Mouse (Mus musculus): ENCODE measurements around the gene Lasp1. TPM values are rescaled to one million over a fixed set of nuclear protein-coding genes. Genes with fewer than 3 reads are reported as not detected.
A peak's percentile ranks its signal among the peaks of the same experiment; 100 is the strongest.

Lasp1 gene
- polyA plus RNA-seq, 1 experiment: 69.4 TPM

GRCm38 (mm10) chr11:97771410-97771809 lies 27.4 kb upstream of the Lasp1 start:
- no peak overlapping the region for H3K27ac ChIP-seq (ENCODE audit: insufficient read depth, low read length)
- H3K4me3 ChIP-seq (ENCODE audit: extremely low read depth, insufficient read depth, insufficient read length): no peak overlapping the region
- WGBS: 77% methylated on average over 14 of the region's 14 CpGs
- H3K36me3 ChIP-seq (ENCODE audit: control insufficient read depth, insufficient read depth, low read length): 0 out of 2 replicates have a peak, but pooled peaks cover 4% of the 10 kb centered on the region
- no peaks in the 10 kb centered on the region for H3K27me3 ChIP-seq (ENCODE audit: control insufficient read depth, insufficient read depth, low read length)
- no peak for DNase-seq (ENCODE audit: low read depth in 1 of 2, low spot score in 2 of 2)
- no peaks in the 10 kb centered on the region for H3K4me1 ChIP-seq (ENCODE audit: control insufficient read depth, insufficient read depth, insufficient read length)
- TF ChIP-seq POLR2A (IDR thresholded peaks at IDR 0.05; ENCODE audit: low read depth, low read length) (no peak), CTCF (IDR thresholded peaks at IDR 0.05; ENCODE audit: extremely low read depth, insufficient read depth, insufficient read length, insufficient replicate concordance) (no peak)

- WGBS: 89% methylated on average over 13 of the region's 13 CpGs
- TF ChIP-seq POLR2A (IDR thresholded peaks at IDR 0.05; ENCODE audit: low read depth, low read length) (no peak), CTCF (IDR thresholded peaks at IDR 0.05; ENCODE audit: extremely low read depth, insufficient read depth, insufficient read length, insufficient replicate concordance) (no peak)
- Histone ChIP-seq H3K36me3 (ENCODE audit: control insufficient read depth, insufficient read depth, low read length) (peaks cover 26% of the 10 kb centered on the region), H3K4me1 (ENCODE audit: control insufficient read depth, insufficient read depth, insufficient read length) (no peaks in the 10 kb centered on the region), H3K27me3 (ENCODE audit: control insufficient read depth, insufficient read depth, low read length) (no peaks in the 10 kb centered on the region), H3K4me3 (ENCODE audit: extremely low read depth, insufficient read depth, insufficient read length) (no peak overlapping the region), H3K27ac (ENCODE audit: insufficient read depth, low read length) (no peak overlapping the region)
- DNase-seq (ENCODE audit: low read depth in 1 of 2, low spot score in 2 of 2): no peak
Measured at GRCm38 (mm10) chr11:97775186-97775585, 23.6 kb upstream of the Lasp1 start.

- DNase-seq (ENCODE audit: low read depth in 1 of 2, low spot score in 2 of 2): no peak
Measured at GRCm38 (mm10) chr11:97775808-97776496, 22.8 kb upstream of the Lasp1 start, which contains the start of gene 1700001P01Rik. Gene 1700001P01Rik (minus strand): TSS chr11:97775918.

GRCm38 (mm10) chr11:97776497-97777128 lies 22.2 kb upstream of the Lasp1 start:
- Histone ChIP-seq H3K27ac (ENCODE audit: insufficient read depth, low read length) (no peak overlapping the region), H3K4me3 (ENCODE audit: extremely low read depth, insufficient read depth, insufficient read length) (no peak overlapping the region), H3K4me1 (ENCODE audit: control insufficient read depth, insufficient read depth, insufficient read length) (peaks cover 7% of the 10 kb centered on the region; the same call in 1 of the 2 replicates), H3K36me3 (ENCODE audit: control insufficient read depth, insufficient read depth, low read length) (peaks cover 34% of the 10 kb centered on the region), H3K27me3 (ENCODE audit: control insufficient read depth, insufficient read depth, low read length) (no peaks in the 10 kb centered on the region)
- TF ChIP-seq POLR2A (IDR thresholded peaks at IDR 0.05; ENCODE audit: low read depth, low read length) (no peak), CTCF (IDR thresholded peaks at IDR 0.05; ENCODE audit: extremely low read depth, insufficient read depth, insufficient read length, insufficient replicate concordance) (no peak)
- WGBS: 92% methylated on average over 5 of the region's 5 CpGs
- DNase-seq (ENCODE audit: low read depth in 1 of 2, low spot score in 2 of 2): no peak

More at GRCm38 (mm10) chr11:97775808-97776496, 22.8 kb upstream of the Lasp1 start, which contains the start of gene 1700001P01Rik:
- no peak within 1 kb of the TSS for H3K4me3 ChIP-seq (ENCODE audit: extremely low read depth, insufficient read depth, insufficient read length)
- no peak within 1 kb of the TSS for H3K27ac ChIP-seq (ENCODE audit: insufficient read depth, low read length)
- 80% methylated on average over 17 of the region's 17 CpGs for WGBS
- H3K4me1 ChIP-seq (ENCODE audit: control insufficient read depth, insufficient read depth, insufficient read length): peaks cover 6% of the 10 kb centered on the region; the same call in 1 of the 2 replicates
- no peaks in the 10 kb centered on the region for H3K27me3 ChIP-seq (ENCODE audit: control insufficient read depth, insufficient read depth, low read length)
- no peak for TF ChIP-seq POLR2A (IDR thresholded peaks at IDR 0.05; ENCODE audit: low read depth, low read length)
- TF ChIP-seq CTCF (IDR thresholded peaks at IDR 0.05; ENCODE audit: extremely low read depth, insufficient read depth, insufficient read length, insufficient replicate concordance): no peak
- peaks cover 33% of the 10 kb centered on the region for H3K36me3 ChIP-seq (ENCODE audit: control insufficient read depth, insufficient read depth, low read length)

GRCm38 (mm10) chr11:97777129-97777529 lies 21.7 kb upstream of the Lasp1 start:
- DNase-seq (ENCODE audit: low read depth in 1 of 2, low spot score in 2 of 2): no peak
- TF ChIP-seq POLR2A (IDR thresholded peaks at IDR 0.05; ENCODE audit: low read depth, low read length) (no peak), CTCF (IDR thresholded peaks at IDR 0.05; ENCODE audit: extremely low read depth, insufficient read depth, insufficient read length, insufficient replicate concordance) (peak; percentile 7; the same call in 1 of the 2 replicates)
- H3K27me3 ChIP-seq (ENCODE audit: control insufficient read depth, insufficient read depth, low read length): no peaks in the 10 kb centered on the region

GRCm38 (mm10) chr11:97778918-97779317 lies 19.9 kb upstream of the Lasp1 start:
- no peak overlapping the region for H3K27ac ChIP-seq (ENCODE audit: insufficient read depth, low read length)
- no peaks in the 10 kb centered on the region for H3K27me3 ChIP-seq (ENCODE audit: control insufficient read depth, insufficient read depth, low read length)
- H3K4me3 ChIP-seq (ENCODE audit: extremely low read depth, insufficient read depth, insufficient read length): no peak overlapping the region
- H3K36me3 ChIP-seq (ENCODE audit: control insufficient read depth, insufficient read depth, low read length): peaks cover 34% of the 10 kb centered on the region
- DNase-seq (ENCODE audit: low read depth in 1 of 2, low spot score in 2 of 2): no peak
- 83% methylated on average over 1 of the region's 1 CpGs for WGBS
- TF ChIP-seq CTCF (IDR thresholded peaks at IDR 0.05; ENCODE audit: extremely low read depth, insufficient read depth, insufficient read length, insufficient replicate concordance): no peak
- no peak for TF ChIP-seq POLR2A (IDR thresholded peaks at IDR 0.05; ENCODE audit: low read depth, low read length)
- peaks cover 7% of the 10 kb centered on the region; the same call in 1 of the 2 replicates for H3K4me1 ChIP-seq (ENCODE audit: control insufficient read depth, insufficient read depth, insufficient read length)

More at GRCm38 (mm10) chr11:97777129-97777529, 21.7 kb upstream of the Lasp1 start:
- H3K36me3 ChIP-seq (ENCODE audit: control insufficient read depth, insufficient read depth, low read length): peaks cover 34% of the 10 kb centered on the region
- 61% methylated on average over 2 of the region's 2 CpGs for WGBS
- H3K27ac ChIP-seq (ENCODE audit: insufficient read depth, low read length): no peak overlapping the region
- H3K4me1 ChIP-seq (ENCODE audit: control insufficient read depth, insufficient read depth, insufficient read length): peaks cover 7% of the 10 kb centered on the region; the same call in 1 of the 2 replicates
- no peak overlapping the region for H3K4me3 ChIP-seq (ENCODE audit: extremely low read depth, insufficient read depth, insufficient read length)

Data from spleen, adult 2 months (tissue).